Mouse (Mus musculus): ENCODE measurements around the gene Cd300lf.

- TF ChIP-seq CTCF (IDR thresholded peaks at IDR 0.05; ENCODE audit: low read depth, low read length): no peak
- no peak for TF ChIP-seq POLR2A (IDR thresholded peaks at IDR 0.05; ENCODE audit: borderline replicate concordance, low read depth, low read length)
Measured at GRCm38 (mm10) chr11:115099241-115099840, 34.5 kb downstream of the Cd300lf start.
